Mouse (Mus musculus): Measurements from ENCODE around the gene Gm10665.
"Not testable (repeated sequence)": the region's sequence is repeated elsewhere in the genome, so short reads cannot be mapped to it uniquely, and the experiment has no call there.

The Gm10665 gene

DNA sequence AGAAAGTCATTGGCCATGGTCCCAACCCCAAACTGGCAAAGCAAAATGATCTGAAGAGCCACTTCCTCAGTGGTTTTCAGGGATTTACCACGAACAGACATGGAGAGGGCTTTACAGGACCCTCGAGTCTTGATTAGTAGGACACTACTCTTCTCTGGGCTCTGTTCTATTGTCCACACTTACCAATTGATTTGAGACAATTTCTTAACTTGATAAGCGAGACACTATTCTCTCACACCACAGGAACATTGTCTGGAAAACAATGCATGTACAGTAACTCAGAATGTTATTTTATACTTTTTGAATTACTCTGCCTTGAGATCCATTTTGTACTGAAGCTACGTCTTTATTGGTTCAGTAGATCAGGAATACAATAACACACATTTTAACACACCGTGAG is at the start of gene Gm10665:
Gm10665 (minus strand) TSS at position 101 of the 400 bp plus-strand sequence.
- in situ Hi-C loops (cut with MboI, MseI): not testable (repeated sequence)

DNA sequence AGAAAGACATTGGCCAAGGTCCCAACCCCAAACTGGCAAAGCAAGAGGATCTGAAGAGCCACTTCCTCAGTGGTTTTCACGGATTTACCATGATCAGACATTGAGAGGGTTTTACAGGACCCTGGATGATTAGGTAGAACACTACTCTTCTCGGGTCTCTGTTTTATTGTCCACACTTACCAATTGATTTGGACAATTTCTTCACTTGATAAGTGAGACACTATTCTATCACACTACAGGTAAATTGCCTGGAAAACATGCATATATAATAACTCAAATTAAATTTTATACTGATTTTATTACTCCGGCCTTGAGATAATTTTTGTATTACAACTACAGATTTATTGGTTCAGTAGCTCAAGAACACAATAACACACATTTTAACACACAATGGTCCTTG is 35.7 kb upstream of the Gm10665 start, which contains the start of gene Vmn1r151:
Vmn1r151 (minus strand) TSS at position 101 of the 400 bp plus-strand sequence.
- in situ Hi-C loops (cut with MboI, MseI): not testable (repeated sequence)

DNA sequence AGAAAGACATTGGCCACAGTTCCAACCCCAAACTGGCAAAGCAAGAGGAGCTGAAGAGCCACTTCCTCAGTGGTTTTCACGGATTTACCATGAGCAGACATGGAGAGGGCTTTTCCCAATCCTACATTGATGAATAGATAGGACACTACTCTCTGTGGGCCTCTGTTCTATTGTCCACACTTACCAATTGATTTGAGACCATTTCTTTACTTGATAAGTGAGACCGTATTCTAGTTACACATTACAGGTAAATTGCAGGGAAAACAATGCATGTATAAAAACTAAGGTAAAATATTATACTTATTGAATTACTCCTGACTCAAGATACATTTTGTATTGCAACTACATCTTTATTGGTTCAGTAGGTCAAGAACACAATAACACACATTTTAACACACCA is 25.7 kb downstream of the Gm10665 start, which contains the start of gene Vmn1r149:
Vmn1r149 (minus strand) TSS at position 101 of the 400 bp plus-strand sequence.
- in situ Hi-C loops (cut with MboI, MseI): loop anchor here (25.0 kb wide), 1 partner anchor 2001 kb away; the partner anchor contains the start of gene Vmn1r101

DNA sequence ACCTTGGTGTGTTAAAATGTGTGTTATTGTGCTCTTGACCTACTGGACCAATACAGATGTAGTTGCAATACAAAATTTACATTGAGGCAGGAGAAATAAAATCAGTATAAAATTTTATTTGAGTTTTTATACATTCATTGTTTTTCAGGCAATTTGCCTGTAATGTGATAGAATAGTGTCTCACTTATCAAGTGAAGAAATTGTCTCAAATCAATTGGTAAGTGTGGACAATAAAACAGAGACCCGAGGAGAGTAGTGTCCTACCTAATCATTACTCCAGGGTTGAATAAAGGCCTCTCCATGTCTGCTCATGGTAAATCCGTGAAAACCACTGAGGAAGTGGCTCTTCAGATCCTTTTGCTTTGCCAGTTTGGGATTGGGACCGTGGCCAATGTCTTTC is 50.6 kb downstream of the Gm10665 start, which contains the start of gene Vmn1r148:
Vmn1r148 (plus strand) TSS at position 301 of the 400 bp plus-strand sequence.
- in situ Hi-C loops (cut with MboI, MseI): not testable (repeated sequence)

Measured in regulatory T cell (primary cell).